Mouse (Mus musculus): ENCODE data around the gene Ttll5.

DNA sequence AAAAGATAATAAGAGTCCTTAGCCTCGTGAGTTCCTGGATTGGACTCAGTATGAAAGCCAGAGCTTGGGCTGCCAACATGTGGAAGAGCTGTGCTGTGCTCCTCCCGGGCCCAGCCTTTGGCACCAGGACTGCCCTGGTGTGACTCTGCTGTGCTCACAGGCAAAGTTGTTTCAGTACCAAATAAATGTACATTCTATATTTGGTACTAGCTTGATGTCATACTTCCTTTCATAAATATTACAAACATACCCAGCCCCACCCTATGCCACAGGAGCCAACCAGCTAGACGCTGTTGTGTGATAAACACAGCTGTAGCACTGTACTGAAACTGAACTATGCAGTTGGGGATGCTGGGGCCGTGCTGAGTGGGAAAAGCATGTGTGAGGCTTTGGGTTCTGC, 149.1 kb downstream of the Ttll5 start:
- TF ChIP-seq POLR2A (IDR thresholded peaks at IDR 0.05; ENCODE audit: extremely low read depth, insufficient read depth, low read length) (no peak), CTCF (IDR thresholded peaks at IDR 0.05; ENCODE audit: extremely low read depth, insufficient read depth, low read length) (no peak)
